Mouse (Mus musculus): ENCODE results near the gene Hgd.

DNA sequence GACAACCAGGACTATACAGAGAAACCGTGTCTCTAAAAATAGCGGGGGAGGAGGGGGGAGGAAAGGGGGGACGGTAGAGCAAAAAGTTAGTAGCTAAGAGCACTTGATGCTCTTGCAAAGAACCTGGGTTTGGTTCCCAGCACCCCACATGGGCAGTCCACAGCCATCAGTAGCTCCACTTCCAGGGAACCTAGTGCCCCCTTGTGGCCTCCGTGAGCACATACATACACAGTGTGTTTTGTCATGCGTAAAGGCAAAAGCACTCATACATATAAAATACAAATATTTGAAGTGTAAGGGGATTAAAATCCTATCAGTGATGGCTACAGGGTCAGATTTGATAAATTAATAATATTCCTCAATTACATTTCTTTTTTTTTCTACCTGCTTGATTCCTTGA is 6.9 kb upstream of the Hgd start:
- no peak for TF ChIP-seq POLR2A (IDR thresholded peaks at IDR 0.05; ENCODE audit: borderline replicate concordance, extremely low read depth, low read depth, low read length)
- no peak for TF ChIP-seq CTCF (IDR thresholded peaks at IDR 0.05; ENCODE audit: insufficient read depth, low read length)
